Mouse (Mus musculus) CD4-positive, CD25-positive, alpha-beta regulatory T cell, adult 4 months (primary cell): Measurements from ENCODE around the gene Slc4a8. TPM values are rescaled to one million over a fixed set of nuclear protein-coding genes. Genes with fewer than 3 reads are reported as not detected.

ENCODE experiments used
- ATAC-seq: one replicate; pipeline ENCODE4 v1.8.0; 2017
- polyA plus RNA-seq, 2 experiments: library from polyadenylated mRNA; unstranded; fragments of 100-300 nt; shearing (Covaris generic); gene quantifications; one replicate each; pipeline ENCODE4 v1.2.1; 2017

Gene Slc4a8
- polyA plus RNA-seq, result 1 to 10 TPM; 5.7 to 7.7 TPM

DNA sequence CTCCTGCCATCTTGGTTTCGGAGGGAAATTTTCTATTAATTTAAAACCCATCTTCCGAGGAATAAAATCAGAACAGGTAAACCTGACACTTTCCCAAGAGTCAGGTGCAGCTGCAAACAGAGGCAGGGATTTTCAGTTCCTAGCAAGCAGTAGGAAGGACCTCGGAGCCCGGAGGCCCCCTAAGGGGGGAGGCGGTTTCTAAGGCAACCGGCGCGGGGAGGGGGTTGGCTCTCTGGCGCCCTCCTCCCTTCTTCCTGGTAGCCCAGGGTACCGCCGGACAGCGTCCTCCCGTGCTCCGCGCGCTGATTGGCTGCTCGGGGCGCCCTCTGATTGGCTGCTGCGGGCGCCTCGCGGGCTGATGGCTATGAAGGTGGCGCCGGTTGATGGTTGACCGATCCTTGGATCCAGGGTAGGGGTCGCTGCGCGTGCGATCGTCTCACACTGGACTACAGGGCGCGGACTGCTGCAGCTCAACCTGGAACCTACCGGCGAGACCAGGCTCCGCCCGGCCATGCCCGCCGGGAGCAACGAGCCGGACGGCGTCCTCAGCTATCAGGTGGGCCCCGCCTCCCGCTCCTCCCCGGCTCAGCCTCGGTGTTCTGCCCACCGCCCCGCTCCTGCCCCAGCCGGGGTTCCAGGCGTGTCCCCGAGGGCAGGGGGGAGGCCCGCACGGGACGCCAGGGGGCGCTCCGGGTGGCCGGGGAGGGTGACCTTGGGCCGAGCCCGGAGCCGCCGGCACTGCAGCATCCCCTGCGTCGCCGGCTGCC is at the start of gene Slc4a8:
Gene Slc4a8 (plus strand): TSS at position 329 of the 767 bp plus-strand sequence.
- peak; percentile 92 for ATAC-seq

DNA sequence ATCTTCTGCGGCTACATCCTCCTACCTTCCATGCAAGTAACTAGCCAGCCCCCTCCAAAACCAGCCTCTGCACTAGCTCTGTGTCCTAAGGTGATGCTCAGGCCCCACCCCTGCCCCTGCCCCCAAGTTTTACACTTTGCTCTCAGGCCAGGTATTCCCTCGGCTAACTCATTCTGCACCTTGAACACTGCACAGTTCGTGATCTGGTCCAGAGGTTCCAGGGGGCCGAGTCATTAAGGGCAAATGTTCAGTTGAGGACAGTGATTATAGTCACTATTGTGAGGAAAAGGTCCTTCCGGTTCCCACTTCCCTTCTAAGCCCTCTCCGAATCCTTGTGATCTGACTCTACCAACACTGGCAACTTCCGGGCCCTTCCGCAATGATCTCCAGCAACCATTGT is 47.1 kb upstream of the Slc4a8 start:
- no peak for ATAC-seq

DNA sequence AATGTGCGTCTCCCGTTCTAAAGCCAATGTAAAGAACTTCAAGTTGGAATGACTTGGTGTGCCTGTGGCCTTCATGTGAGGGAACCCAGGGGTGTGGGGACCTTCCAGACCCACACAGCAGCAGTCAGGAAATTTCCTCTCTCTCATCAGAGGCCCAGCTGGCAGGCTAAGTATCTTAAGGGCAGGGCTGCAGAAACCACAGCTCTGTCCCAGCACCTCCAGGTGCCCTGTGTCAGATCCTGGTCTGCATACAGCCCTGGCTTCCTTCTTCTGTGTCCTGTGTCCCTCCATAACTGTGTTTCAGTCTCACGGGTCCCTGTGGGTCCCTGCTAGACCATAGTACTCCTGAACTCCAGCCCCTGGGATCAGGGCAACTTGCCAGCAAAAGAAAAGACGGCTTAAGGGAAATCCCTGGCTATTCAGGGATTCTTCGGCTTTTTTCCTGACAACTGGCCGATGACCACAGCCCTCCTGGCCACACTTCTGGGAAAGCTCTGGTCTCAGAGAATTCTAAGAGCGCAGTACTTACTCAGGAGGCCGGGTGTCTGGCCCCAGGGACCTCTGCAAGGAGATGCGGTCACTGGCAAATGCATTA is 46.1 kb upstream of the Slc4a8 start:
- no peak for ATAC-seq

DNA sequence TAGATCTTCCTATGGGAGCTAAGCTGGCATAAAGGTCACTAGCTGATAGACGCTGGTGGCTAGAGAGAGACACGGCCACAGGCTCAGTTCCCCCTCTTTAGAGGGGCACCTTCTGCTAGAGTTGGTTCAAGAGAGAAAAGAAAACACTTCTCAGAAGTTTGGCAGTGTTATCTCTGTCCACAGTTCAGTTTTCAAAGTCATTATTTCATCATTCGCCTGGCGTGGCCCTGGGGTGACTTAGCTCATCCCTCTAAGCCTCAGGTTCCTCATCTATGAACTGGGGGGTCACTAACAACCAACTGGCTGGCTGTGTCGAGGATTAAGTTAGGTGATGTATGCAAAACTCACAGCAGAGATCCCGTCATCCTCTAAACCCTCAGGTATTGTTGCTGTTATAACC is 43.6 kb upstream of the Slc4a8 start:
- no peak for ATAC-seq

DNA sequence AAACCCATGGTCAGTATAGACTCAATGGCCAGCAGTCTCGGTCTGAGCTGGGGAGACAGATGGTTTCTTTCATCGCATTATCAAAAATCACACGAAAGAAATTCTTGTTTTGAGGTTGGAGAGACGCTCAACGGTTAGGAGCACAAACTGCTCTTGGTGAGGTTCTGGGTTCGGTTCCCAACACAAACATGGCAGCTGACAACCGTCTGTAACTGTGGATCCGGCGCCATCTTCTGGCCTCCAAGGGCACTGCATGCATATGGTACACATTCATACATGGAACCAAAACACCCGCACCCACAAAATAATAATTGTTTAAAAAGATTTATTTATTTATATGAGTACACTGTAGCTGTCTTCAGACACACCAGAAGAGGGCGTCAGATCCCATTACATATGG is 43.0 kb upstream of the Slc4a8 start:
- no peak for ATAC-seq

DNA sequence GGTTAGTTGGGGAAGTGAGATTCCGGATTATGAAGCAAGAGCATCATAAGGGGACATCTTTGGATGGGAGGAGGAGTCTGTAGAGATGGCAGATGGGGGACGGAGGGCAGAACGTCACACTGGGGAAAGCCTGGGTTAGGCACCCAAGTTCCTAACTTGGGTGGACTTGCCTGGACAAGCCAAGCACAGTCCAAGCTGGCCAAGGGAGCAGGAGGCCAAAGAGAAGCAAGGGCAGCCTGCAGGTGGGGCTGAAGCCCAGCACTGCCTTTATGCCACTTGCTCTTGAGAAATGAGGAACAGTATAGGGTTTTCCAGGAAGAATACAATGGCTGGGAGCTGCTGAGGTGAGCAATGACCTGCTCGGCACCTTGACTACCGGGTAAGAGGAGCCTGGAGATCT is 42.3 kb upstream of the Slc4a8 start:
- no peak for ATAC-seq

DNA sequence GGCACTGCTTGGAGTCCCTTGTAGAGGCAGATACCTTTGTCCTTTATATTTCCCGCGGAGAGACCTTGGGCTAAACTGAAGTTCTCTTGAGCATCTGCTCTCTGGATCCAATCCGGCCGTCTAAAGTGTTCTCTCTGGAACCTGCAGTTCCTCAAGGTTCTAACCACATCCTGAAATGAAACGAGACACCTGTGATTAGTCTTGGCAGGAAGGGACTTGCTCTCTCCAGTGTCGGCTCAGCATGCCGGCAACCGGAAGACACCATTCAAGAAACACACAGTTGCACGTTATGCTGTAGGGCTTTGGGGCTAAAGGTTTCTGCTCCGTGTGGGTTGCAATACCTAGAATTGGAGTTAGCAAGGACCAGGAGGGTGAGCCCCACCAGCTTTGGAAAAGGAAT is 41.5 kb upstream of the Slc4a8 start:
- ATAC-seq, result peak; percentile 91

DNA sequence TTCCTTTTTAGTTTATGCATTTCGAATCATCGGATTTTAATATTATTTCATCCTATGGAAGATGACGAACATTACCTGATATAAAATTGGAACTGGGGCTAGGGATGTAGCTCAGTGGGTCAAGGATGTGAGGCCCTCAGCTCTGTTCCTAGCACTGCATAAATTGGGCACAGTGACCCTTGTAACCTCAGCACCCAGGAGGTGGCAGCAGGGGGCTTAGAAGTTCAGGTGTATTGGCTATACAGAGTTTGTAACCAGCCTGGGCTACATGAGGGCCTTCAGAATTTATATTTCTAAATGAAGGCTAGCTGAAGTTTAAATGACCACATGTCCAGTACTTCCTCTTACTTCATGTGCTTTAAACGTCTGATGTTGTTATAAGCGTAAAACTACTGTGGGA is 40.1 kb upstream of the Slc4a8 start:
- no peak for ATAC-seq

DNA sequence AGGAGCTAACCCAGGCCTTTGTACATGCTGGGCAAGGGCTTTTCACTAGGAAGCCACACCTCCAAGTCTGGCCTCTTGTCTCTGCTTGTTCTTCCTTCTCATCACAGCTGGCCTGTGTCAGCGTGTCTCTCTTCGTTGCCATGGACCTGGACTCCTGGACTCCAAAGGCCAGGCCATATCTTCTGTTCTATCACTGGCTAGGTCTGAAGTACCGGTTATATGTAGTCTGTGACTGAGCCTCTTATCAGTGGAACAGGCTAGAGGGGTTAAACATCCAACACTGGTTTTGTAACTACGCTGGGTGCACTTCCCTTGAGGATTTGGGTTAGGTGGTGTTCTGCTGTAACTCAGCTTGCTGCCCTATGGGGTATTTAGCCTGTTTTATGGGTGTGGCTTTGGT is 39.5 kb upstream of the Slc4a8 start:
- no peak for ATAC-seq

DNA sequence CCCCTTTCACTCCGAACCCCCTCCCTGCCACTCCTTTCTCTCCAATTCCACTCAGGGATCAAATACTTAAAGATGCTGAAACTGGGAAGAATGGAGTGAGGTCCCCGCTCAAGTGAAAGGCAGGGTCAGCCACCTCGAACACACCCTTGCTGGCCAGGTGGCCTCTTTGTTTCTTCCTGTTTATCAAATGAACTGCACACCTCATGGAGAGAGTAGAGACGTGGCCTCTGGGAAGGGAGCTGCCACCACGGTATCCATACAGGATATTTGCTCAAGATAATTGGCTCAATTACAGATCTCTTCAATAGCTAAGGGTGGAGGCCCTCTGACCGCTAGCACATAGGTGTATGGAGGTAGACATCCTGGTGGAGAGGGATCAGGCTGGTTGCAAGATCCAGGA is 39.0 kb upstream of the Slc4a8 start:
- ATAC-seq, result no peak

DNA sequence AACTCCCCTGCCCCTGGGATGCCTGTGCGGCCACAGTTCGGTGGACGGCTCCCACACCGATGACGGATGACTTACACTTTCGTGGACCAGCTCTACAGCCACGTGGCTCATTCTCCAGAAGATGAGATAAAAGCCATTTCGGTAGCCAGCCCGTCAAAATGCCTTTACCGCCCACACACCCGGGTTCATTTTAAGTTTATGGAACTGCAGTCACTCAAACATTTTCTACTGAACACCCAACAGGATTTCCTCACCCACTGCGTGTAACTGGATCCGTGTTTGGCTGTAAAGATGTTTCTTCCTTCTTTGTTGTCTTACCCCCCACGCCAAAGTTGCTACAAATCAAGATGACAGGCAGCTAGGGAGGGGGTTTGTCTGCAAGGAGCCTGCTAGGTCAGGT is 38.0 kb upstream of the Slc4a8 start:
- peak; percentile 40 for ATAC-seq

DNA sequence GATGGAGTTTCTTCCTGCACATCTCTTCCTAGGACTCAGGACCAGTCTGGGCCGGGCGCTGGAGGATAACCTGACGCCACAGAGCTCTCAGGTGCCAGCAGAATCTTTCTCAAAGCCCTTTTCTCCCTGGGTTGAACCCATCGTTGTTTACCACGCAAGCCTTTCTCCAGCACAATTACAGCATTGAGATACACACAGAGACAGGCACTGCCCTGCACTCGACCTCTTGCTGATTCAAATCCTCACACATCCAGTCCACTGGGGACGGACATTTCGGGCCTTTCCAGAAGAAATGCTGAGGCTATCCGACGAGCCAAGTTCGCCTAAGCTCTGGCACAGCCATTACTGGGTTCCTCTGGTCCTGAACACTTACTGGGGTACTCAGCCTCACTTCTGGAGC is 34.8 kb upstream of the Slc4a8 start:
- ATAC-seq, result no peak

DNA sequence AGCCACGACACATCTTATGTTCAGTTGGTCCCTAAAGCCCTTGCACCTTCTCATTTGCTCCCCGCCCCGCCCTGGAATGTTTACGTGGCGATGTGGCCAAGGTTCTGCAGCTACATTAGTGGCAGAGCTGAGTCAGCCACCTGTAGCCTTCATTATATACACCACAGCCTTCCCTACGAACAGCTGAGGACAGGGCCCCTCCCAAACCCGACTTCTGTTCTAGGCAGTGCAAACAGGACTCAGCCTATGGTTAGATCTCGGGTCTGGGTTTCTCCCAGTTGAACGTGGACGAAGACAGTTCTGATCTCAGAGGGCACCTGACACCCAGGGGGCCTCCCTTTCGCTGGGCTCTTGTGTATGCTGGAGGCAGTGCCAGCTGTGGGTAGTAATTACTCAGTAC is 33.7 kb upstream of the Slc4a8 start:
- peak; percentile 20 for ATAC-seq

DNA sequence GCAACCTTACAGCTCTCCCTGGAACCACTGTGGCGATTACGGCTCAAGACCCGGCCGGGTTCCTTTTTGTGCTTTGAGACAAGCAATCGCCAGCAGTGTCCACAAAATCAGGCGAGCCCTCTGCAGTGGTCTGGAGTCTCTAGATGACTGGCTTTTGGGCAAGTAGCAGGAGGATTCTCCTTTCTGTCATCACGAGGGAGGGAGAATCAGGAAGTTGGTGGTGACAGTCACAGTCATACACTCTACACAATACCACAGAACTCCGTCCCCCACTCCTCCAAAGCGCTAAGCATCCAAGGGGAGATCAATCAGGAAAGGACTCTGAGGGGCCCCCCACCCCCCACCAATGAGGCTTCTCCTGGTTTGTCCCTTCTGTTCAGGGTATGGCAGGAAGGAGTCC is 33.0 kb upstream of the Slc4a8 start:
- peak; percentile 27 for ATAC-seq

DNA sequence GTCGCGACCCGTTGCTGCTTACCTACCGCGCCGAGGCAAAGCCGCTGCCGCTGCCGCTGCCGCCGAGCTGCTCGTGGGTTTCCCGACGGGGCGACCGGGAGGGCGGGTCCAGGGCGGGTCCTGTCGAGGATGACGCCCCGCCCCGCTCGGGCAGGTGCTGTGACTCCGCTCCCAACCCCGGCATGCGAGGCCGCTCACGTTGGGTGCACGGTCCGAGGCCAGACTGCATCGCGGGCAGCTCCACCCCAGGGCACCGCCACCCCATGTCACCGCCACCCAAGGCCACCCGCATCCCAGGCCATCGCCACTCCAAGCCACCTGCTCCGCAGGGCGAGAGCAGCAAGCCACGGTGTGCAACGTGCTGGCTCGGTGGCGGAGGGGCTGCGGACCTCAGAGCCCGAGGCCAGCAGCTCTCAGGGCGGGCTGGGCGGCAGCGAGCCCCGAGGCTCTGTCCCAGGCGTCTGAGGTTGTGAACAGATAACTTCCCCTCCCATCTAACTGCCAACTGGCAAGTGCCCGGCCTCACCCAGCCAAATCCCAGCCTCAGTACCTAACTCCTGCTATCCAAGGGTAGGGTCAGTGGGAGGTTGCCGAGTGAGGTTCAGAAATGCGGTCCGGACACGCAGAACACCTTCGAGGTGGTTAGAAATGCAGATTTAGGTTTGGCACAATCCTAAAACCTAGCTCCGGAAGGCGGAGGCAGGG is 32.1 kb upstream of the Slc4a8 start, which contains the start of gene Galnt6:
Gene Galnt6 (minus strand): TSS at position 96 of the 705 bp plus-strand sequence.
- ATAC-seq, result no peak

DNA sequence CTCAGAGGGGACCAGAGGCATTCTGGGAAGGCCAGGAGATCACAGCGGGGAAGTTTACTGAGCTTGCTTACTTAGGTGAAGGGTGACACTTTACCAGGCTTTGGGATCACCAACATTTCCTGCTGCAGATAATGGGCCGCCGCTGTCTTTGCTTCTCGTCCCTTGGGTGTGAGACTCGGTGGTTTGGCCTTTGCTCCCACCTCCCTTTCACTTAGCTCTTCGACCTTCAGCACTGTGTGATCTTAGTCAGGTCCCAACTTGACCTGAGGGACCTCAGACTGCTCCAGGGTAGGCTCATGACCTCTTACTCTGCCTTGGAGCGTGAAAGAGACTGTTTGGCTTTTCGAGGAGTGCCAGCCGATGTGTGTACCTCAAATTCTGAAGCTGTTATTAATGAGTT is 30.5 kb upstream of the Slc4a8 start:
- no peak for ATAC-seq

DNA sequence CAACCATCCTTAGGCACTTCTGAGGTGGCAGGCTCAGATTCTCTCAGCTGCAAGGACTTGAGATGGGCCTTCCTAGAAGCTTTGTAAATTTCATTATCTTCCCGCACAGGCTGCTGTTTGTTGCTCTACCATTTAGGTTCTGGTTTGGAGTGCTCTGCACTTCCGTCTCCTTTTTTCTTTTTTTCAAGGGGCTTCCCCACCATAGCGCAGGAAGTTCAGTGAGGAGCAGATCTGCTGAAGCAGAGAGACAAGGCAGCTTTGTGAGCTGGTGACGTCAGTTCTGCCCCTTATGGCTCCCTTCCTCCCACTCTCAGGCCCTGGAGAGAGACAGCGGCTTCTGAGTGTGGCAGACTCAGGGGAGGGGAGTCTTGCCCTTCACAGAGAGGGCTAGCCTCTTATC is 29.0 kb upstream of the Slc4a8 start:
- ATAC-seq, result peak; percentile 90

DNA sequence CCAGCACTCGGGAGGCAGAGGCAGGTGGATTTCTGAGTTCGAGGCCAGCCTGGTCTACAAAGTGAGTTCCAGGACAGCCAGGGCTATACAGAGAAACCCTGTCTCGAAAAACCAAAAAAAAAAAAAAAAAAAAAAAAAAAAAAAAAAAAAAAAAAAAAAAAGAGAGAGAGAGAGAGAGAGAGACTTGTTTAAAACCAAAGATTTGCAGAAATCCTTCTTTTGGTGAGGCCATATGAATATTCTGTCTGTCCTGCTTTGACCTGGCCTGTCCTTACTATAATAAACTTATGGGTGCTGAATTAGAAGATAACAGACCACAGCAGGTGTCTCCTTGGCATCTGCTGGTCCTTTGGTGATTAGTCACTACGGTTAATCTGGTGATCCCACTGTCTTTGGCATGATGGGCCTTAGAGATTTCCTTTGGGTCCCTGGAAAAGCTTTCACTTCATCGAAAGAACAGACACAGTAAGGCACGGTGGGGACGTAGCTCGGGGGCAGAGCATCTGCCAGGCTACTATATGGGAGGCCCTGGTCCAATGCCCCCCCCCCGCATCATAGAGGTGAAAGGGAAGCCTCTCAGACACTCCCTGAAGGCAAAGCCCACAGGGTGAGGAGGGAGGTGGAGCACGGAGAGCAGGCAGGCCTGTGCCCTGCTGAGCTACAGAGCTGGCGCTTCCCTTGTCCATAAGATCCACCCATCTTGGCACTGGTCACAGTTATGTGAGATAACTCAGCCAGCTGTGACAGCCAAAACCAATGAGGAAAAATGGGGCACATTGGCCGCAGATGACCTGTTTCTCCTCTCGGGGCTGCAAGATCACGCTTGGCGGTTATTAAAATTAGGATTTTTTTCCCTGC is 26.2 kb upstream of the Slc4a8 start:
- ATAC-seq, result no peak

DNA sequence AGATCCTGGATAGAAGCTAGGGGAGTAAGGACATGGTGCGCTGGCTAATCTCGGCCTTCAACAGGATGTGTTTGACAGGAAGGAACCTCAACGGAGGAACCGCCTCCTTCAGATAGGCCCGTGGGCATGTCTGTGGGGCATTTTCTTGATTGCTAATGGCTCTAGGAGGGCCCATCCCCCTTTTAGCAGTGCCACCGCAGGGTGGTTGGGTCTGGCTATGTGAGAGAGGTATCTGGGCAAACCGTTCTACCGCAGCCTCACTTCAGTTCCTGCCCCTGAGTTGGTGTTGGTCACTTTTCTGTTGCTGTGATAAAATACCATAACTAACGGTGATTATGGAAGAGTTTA is 25.6 kb upstream of the Slc4a8 start:
- ATAC-seq, result no peak

DNA sequence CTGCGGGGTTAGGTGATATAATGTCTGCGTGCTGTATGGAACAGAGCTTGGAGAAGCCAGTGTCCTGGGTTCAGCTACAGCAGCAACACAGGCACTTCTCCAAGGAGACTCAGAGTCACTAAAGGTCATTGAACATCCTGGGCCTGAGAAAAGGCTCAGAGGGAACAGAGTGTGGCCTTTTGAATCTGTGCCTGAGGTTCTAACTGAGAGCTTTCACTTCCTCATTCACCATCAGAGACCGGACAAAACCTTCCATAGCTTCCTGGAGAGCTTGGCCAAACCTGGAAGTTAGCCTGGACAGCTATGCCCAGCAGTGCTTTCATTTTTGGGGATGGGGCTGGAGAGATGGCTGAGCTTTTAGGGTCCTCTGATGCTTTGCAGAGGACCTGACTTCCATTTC is 23.9 kb upstream of the Slc4a8 start:
- no peak for ATAC-seq

DNA sequence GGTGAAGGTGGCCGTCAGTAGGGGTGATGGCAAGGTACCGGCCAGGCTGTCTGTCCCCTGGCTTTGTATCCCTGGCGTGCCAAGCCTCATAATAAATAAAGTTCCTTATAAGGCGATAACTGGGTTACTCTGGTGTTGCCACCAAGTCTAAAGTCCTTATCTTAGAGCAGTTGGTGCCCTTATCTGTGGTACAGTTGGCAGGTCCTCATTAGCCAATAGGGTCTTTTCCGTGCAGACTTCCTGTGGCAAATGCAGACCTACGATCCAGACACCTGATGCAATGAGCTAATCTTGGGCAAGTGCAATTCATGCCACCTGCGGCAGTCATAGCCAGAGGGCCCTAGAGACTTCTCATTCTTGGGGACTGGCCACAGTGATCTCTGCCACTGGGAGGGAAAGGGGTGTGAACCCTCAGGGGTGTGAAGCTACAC is 23.2 kb upstream of the Slc4a8 start:
- peak; percentile 44 for ATAC-seq

DNA sequence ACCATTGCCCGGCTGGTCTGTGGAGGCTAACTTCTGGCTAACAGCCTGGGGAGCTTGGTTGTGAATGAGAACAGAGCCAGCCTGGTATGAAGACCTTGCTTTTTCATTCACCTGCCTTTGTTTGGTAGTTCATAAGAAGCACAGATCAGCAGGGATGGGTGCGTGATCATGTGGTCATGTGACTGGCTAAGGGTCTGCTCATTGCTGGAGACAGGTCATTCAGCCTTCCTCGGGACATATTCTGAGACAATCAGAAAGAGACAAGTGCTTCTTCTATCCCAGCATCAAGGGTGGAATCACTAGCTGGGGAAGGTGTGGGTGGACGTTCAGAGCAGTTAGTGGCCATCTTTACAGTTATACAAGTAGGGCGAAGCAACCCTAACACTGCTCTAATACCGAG is 22.1 kb upstream of the Slc4a8 start:
- no peak for ATAC-seq

DNA sequence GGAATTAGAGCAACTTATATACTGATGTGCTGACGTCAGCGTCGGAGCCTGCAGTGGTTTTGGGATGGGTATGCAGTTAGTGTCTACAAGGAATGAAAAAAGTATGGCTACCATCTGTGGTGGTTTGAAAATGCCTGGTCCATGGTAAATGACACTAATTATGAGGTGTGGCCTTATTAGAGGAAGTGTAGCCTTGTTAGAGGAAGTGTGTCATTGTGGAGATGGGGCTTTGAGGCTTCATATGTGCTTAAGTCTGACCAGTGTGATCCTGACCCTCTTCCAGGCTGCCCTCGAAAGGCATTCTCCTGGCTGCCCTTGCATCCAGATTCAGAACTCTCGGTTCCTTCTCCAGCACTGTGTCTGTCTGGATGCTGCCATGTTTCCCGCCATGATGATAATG is 18.3 kb upstream of the Slc4a8 start:
- ATAC-seq, result no peak
